Mouse (Mus musculus): ENCODE data around the gene Ubl7. TPM values are rescaled to one million over a fixed set of nuclear protein-coding genes. Genes with fewer than 3 reads are reported as not detected.
"Not testable (repeated sequence)": the region's sequence is repeated elsewhere in the genome, so short reads cannot be mapped to it uniquely, and the experiment has no call there.

The Ubl7 gene
- polyA plus RNA-seq, 1 experiment from 2014 or later, result 122 TPM

DNA sequence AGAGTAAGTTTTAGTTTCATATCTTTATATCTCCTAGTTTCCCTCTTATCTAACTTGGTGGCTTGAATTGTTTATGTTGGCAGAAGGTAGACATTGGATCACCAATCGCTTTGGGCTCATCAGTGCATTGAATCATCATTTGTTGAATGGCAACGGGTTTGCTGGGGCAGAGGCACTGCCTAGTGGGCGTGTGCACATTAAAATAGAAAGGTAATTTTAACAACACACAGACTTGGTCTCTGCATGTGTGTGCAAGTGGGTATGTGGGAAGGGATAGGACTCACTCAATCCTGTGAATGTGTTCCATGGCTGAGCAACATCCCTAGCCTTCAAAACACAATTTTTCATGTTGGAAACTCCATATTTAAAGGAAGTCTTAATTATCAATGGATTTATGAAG, 35.8 kb upstream of the Ubl7 start:
- DNase-seq (ENCODE audit: low spot score) (no peak), ATAC-seq (ENCODE audit: low FRiP score) (no peak)
- WGBS, result 75% methylated on average over 3 of the region's 3 CpGs
- Histone ChIP-seq H3K36me3 (ENCODE audit: control insufficient read depth, insufficient read depth, low read length) (no peaks in the 10 kb centered on the region), H3K4me3 (ENCODE audit: low read depth, low read length) (no peak overlapping the region), H3K27me3 (ENCODE audit: control insufficient read depth, insufficient read depth, low read length) (no peaks in the 10 kb centered on the region), H3K9ac (ENCODE audit: low read depth, low read length) (no peak overlapping the region), H3K4me1 (replicated peaks; ENCODE audit: control insufficient read depth, insufficient read depth, low read length) (no peaks in the 10 kb centered on the region), H3K9me3 (ENCODE audit: control insufficient read depth, low read length) (no peaks in the 10 kb centered on the region), H3K27ac (ENCODE audit: low read depth, low read length) (no peak overlapping the region), H3K4me2 (replicated peaks; ENCODE audit: low read depth, low read length) (no peak overlapping the region)

DNA sequence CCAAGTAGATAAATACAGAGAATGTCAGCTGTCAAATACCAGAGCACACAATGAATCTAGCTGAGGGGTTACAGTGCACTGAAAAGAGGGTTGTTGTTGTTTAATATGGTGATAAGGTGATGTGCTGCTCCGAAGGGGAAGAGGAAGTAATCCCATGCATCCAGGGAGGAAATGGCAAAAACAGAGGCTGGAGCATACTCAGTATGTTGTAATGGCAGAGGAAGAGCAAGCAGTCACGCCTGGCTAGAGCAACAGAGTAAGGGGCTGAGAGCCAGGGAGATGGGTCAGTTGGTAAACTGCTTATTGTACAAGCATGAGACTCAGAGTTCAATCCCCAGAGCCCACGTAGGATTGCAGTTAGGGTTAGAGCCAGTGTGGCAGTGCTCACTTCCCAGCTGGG, 31.6 kb upstream of the Ubl7 start:
- H3K4me1 ChIP-seq (replicated peaks; ENCODE audit: control insufficient read depth, insufficient read depth, low read length), result no peaks in the 10 kb centered on the region
- ATAC-seq (ENCODE audit: low FRiP score) (no peak), DNase-seq (ENCODE audit: low spot score) (no peak)
- WGBS, result 66% methylated on average over 3 of the region's 3 CpGs
- no peaks in the 10 kb centered on the region for H3K27me3 ChIP-seq (ENCODE audit: control insufficient read depth, insufficient read depth, low read length)
- no peak overlapping the region for H3K9ac ChIP-seq (ENCODE audit: low read depth, low read length)
- no peak overlapping the region for H3K4me2 ChIP-seq (replicated peaks; ENCODE audit: low read depth, low read length)
- H3K27ac ChIP-seq (ENCODE audit: low read depth, low read length), result no peak overlapping the region
- no peak overlapping the region for H3K4me3 ChIP-seq (ENCODE audit: low read depth, low read length)
- no peaks in the 10 kb centered on the region for H3K9me3 ChIP-seq (ENCODE audit: control insufficient read depth, low read length)
- H3K36me3 ChIP-seq (ENCODE audit: control insufficient read depth, insufficient read depth, low read length), result no peaks in the 10 kb centered on the region

DNA sequence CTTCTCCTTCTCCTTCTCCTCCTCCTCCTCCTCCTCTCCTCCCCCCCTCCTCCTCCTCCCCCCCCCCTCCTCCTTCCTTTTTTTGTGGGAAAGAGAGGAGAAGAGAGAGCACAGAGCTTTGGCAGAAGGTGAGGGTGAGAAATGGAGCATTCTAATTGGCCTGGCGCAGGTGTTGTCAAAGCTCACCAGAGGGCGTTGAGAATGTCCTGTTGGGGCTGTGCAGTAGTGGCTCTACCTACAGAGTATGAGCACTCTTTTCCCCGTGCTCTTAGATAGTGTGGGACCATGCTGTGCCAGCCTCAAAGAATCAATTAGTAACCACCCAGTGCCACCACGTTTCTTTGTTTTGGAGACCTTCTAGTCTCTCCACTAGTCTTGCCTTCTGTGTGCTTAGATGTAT, 30.5 kb upstream of the Ubl7 start:
- 17% methylated on average over 4 of the region's 4 CpGs for WGBS
- no peaks in the 10 kb centered on the region for H3K4me1 ChIP-seq (replicated peaks; ENCODE audit: control insufficient read depth, insufficient read depth, low read length)
- H3K36me3 ChIP-seq (ENCODE audit: control insufficient read depth, insufficient read depth, low read length), result no peaks in the 10 kb centered on the region
- H3K9ac ChIP-seq (ENCODE audit: low read depth, low read length), result no peak overlapping the region
- no peak overlapping the region for H3K4me2 ChIP-seq (replicated peaks; ENCODE audit: low read depth, low read length)
- H3K27me3 ChIP-seq (ENCODE audit: control insufficient read depth, insufficient read depth, low read length), result no peaks in the 10 kb centered on the region
- ATAC-seq (ENCODE audit: low FRiP score) (no peak), DNase-seq (ENCODE audit: low spot score) (no peak)
- H3K9me3 ChIP-seq (ENCODE audit: control insufficient read depth, low read length), result no peaks in the 10 kb centered on the region
- no peak overlapping the region for H3K4me3 ChIP-seq (ENCODE audit: low read depth, low read length)
- no peak overlapping the region for H3K27ac ChIP-seq (ENCODE audit: low read depth, low read length)

DNA sequence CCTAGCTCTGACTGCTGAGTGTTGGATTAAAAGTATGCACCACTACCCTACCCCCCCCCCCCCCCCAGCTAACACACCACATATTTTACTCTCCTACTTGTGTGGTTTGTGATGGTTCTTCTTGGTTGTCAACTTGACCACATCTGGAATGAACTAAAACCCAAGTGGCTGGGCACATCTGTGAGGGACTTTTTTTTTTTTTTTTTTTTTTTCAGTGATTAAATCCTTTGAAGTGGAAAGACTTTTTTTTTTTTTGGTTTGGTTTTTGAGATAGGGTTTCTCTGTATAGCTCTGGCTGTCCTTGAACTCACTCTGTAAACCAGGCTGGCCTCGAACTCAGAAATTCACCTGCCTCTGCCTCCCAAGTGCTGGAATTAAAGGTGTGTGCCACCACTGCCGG, 29.0 kb upstream of the Ubl7 start:
- H3K27ac ChIP-seq (ENCODE audit: low read depth, low read length); DNase-seq (ENCODE audit: low spot score); H3K4me2 ChIP-seq (replicated peaks; ENCODE audit: low read depth, low read length); ATAC-seq (ENCODE audit: low FRiP score); H3K9ac ChIP-seq (ENCODE audit: low read depth, low read length); H3K27me3 ChIP-seq (ENCODE audit: control insufficient read depth, insufficient read depth, low read length); H3K36me3 ChIP-seq (ENCODE audit: control insufficient read depth, insufficient read depth, low read length); H3K4me1 ChIP-seq (replicated peaks; ENCODE audit: control insufficient read depth, insufficient read depth, low read length); H3K4me3 ChIP-seq (ENCODE audit: low read depth, low read length); H3K9me3 ChIP-seq (ENCODE audit: control insufficient read depth, low read length): not testable (repeated sequence)
- 93% methylated on average over 2 of the region's 2 CpGs for WGBS

DNA sequence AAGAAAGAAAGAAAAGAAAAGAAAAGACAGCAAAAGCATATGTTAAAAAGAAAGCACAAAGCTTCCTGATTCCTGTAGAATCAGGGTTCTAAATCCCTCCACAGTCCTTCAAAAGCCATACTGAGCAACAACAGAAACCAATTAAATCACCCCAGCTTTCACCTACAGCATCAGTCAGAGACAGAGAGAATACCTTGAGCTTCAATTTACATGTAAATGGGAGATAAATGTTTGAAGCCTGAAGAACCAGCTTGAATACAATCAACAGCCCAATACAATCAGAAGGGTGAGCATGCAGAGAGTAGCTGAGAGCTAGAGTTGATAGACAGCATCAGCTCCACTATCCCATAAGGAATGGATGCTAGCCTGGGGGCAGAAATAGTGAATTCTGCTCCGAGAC, 27.4 kb upstream of the Ubl7 start:
- ATAC-seq (ENCODE audit: low FRiP score), result no peak
- Histone ChIP-seq H3K9me3 (ENCODE audit: control insufficient read depth, low read length) (no peaks in the 10 kb centered on the region), H3K36me3 (ENCODE audit: control insufficient read depth, insufficient read depth, low read length) (no peaks in the 10 kb centered on the region), H3K27ac (ENCODE audit: low read depth, low read length) (no peak overlapping the region), H3K4me1 (replicated peaks; ENCODE audit: control insufficient read depth, insufficient read depth, low read length) (no peaks in the 10 kb centered on the region), H3K4me3 (ENCODE audit: low read depth, low read length) (no peak overlapping the region), H3K4me2 (replicated peaks; ENCODE audit: low read depth, low read length) (no peak overlapping the region), H3K27me3 (ENCODE audit: control insufficient read depth, insufficient read depth, low read length) (no peaks in the 10 kb centered on the region), H3K9ac (ENCODE audit: low read depth, low read length) (no peak overlapping the region)
- 61% methylated on average over 1 of the region's 1 CpGs for WGBS
- no peak for DNase-seq (ENCODE audit: low spot score)

DNA sequence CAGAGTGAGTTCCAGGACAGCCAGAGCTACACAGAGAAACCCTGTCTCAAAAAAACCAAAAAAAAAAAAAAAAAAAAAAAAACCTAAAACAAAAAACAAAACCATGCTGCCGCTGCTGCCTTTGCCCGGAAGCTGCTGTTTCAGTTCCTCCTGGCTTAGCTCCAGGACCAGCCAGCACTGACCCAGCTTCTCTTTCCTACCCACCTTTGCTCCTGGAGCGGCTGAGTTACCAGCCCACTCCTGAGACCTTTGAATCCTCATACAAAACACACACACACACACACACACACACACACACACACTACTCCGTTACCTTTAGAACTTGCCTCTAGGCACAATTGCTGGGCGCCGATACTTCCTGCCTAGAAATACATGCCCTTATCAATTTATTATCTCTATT, 22.7 kb upstream of the Ubl7 start:
- Histone ChIP-seq H3K9ac (ENCODE audit: low read depth, low read length) (no peak overlapping the region), H3K4me3 (ENCODE audit: low read depth, low read length) (no peak overlapping the region), H3K36me3 (ENCODE audit: control insufficient read depth, insufficient read depth, low read length) (no peaks in the 10 kb centered on the region), H3K4me1 (replicated peaks; ENCODE audit: control insufficient read depth, insufficient read depth, low read length) (no peaks in the 10 kb centered on the region), H3K27me3 (ENCODE audit: control insufficient read depth, insufficient read depth, low read length) (no peaks in the 10 kb centered on the region), H3K27ac (ENCODE audit: low read depth, low read length) (no peak overlapping the region), H3K9me3 (ENCODE audit: control insufficient read depth, low read length) (no peaks in the 10 kb centered on the region), H3K4me2 (replicated peaks; ENCODE audit: low read depth, low read length) (no peak overlapping the region)
- 84% methylated on average over 6 of the region's 6 CpGs for WGBS
- no peak for DNase-seq (ENCODE audit: low spot score)
- no peak for ATAC-seq (ENCODE audit: low FRiP score)

DNA sequence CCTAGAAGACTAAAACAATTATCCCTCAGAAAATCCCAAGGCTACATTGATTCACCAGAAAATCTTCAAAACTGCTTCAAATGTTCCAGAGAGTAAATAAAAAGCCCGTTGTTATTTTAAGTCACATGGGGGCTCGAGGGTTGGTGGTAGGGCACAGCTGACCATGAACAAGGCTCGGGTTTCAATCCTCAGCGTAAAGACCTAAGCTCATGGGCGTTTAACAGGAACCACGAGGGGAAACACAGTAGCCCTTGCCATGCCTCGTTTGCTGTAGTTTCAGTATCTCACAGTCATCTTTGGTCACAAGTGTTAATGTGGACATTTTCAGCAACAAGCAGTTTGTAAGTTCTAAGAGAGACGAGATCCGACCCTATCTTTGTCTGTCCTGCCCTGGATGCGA, 10.3 kb upstream of the Ubl7 start:
- Histone ChIP-seq H3K9me3 (ENCODE audit: control insufficient read depth, low read length) (no peaks in the 10 kb centered on the region), H3K4me1 (replicated peaks; ENCODE audit: control insufficient read depth, insufficient read depth, low read length) (0 out of 2 replicates have a peak, but pooled peaks cover 4% of the 10 kb centered on the region), H3K4me3 (ENCODE audit: low read depth, low read length) (no peak overlapping the region), H3K27me3 (ENCODE audit: control insufficient read depth, insufficient read depth, low read length) (no peaks in the 10 kb centered on the region), H3K4me2 (replicated peaks; ENCODE audit: low read depth, low read length) (no peak overlapping the region), H3K27ac (ENCODE audit: low read depth, low read length) (no peak overlapping the region), H3K36me3 (ENCODE audit: control insufficient read depth, insufficient read depth, low read length) (no peaks in the 10 kb centered on the region), H3K9ac (ENCODE audit: low read depth, low read length) (no peak overlapping the region)
- DNase-seq (ENCODE audit: low spot score) (no peak), ATAC-seq (ENCODE audit: low FRiP score) (no peak)
- WGBS, result 51% methylated on average over 10 of the region's 10 CpGs

DNA sequence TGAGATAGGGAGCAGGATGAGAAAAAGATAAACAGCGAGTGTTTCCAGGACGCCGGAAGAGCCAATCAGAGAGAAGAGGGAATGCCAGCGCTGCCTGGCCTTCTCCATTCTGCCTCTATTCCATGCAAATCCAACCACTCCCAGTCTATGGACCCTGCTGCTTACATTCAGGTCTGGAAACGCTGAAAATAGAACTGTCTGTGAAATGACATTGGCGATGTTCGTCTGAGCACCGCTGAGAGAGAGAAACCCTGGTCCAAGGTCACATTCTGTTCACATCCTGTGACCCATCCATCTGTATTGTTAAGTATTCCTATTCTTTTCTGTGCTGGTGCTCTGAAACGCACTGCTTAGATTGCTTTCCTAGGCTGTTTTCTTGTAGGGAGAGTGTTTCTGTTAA, 9.6 kb upstream of the Ubl7 start:
- peak; percentile 30 for DNase-seq (ENCODE audit: low spot score)

DNA sequence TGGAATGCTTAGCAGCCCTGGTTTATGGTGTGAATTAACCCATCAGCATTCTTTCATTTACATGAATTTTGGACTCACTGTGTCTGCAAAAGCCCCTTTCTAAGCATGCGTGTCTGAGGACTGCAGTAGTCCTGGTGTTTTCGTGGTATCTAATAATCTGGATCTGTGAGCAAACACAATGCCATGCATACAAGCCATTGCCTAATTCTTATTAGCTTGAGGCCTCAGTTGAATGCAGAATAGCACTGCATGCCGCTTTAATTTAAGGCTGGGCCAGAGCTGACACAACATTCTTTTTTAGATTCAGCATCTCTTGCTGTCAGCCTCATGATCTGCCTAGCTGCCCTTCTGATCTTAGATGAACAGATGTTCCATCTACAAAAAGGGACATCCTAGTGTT, 9.2 kb upstream of the Ubl7 start:
- ATAC-seq (ENCODE audit: low FRiP score), result no peak; the same call in 1 of the 2 replicates
- Histone ChIP-seq H3K9ac (ENCODE audit: low read depth, low read length) (no peak overlapping the region; the same call in 1 of the 2 replicates), H3K4me2 (replicated peaks; ENCODE audit: low read depth, low read length) (no peak overlapping the region), H3K27ac (ENCODE audit: low read depth, low read length) (peak overlapping the region; percentile 49; the same call in 1 of the 2 replicates), H3K36me3 (ENCODE audit: control insufficient read depth, insufficient read depth, low read length) (no peaks in the 10 kb centered on the region), H3K4me3 (ENCODE audit: low read depth, low read length) (no peak overlapping the region), H3K9me3 (ENCODE audit: control insufficient read depth, low read length) (no peaks in the 10 kb centered on the region), H3K27me3 (ENCODE audit: control insufficient read depth, insufficient read depth, low read length) (no peaks in the 10 kb centered on the region), H3K4me1 (replicated peaks; ENCODE audit: control insufficient read depth, insufficient read depth, low read length) (0 out of 2 replicates have a peak, but pooled peaks cover 4% of the 10 kb centered on the region)
- DNase-seq (ENCODE audit: low spot score), result peak; percentile 31
- 43% methylated on average over 3 of the region's 3 CpGs for WGBS

More for the DNA sequence above, 9.6 kb upstream of the Ubl7 start:
- Histone ChIP-seq H3K27ac (ENCODE audit: low read depth, low read length) (peak overlapping the region; percentile 49; the same call in 1 of the 2 replicates), H3K4me3 (ENCODE audit: low read depth, low read length) (no peak overlapping the region), H3K9me3 (ENCODE audit: control insufficient read depth, low read length) (no peaks in the 10 kb centered on the region), H3K9ac (ENCODE audit: low read depth, low read length) (no peak overlapping the region; the same call in 1 of the 2 replicates), H3K36me3 (ENCODE audit: control insufficient read depth, insufficient read depth, low read length) (no peaks in the 10 kb centered on the region), H3K4me1 (replicated peaks; ENCODE audit: control insufficient read depth, insufficient read depth, low read length) (0 out of 2 replicates have a peak, but pooled peaks cover 4% of the 10 kb centered on the region), H3K4me2 (replicated peaks; ENCODE audit: low read depth, low read length) (no peak overlapping the region), H3K27me3 (ENCODE audit: control insufficient read depth, insufficient read depth, low read length) (no peaks in the 10 kb centered on the region)
- ATAC-seq (ENCODE audit: low FRiP score), result peak; percentile 27; the same call in 1 of the 2 replicates
- WGBS, result 31% methylated on average over 9 of the region's 9 CpGs
